Mouse (Mus musculus): ENCODE results near the gene Slfn14. TPM values are rescaled to one million over a fixed set of nuclear protein-coding genes. Genes with fewer than 3 reads are reported as not detected.
"Not testable (repeated sequence)": the region's sequence is repeated elsewhere in the genome, so short reads cannot be mapped to it uniquely, and the experiment has no call there.

Slfn14 gene
- total RNA-seq, 2 experiments from 2014 or later = 0.14 to 0.20 TPM

- no peak for DNase-seq
These were observed 4.4 kb downstream of the Slfn14 start for GRCm38 (mm10) chr11:83282084-83282483.

- DNase-seq = peak; percentile 74
These were observed 6.8 kb downstream of the Slfn14 start for GRCm38 (mm10) chr11:83279691-83280090.

- DNase-seq = no peak
These were observed 7.5 kb downstream of the Slfn14 start for GRCm38 (mm10) chr11:83279024-83279423.

- no peak for DNase-seq
These were observed 10.3 kb downstream of the Slfn14 start for GRCm38 (mm10) chr11:83276251-83276650.

- no peak for DNase-seq
These were observed 14.3 kb downstream of the Slfn14 start for GRCm38 (mm10) chr11:83271951-83272843.

GRCm38 (mm10) chr11:83271151-83271950 is 15.2 kb downstream of the Slfn14 start:
- peak; percentile 79 for DNase-seq

- DNase-seq = no peak
These were observed 15.7 kb downstream of the Slfn14 start for GRCm38 (mm10) chr11:83270842-83271150.

- DNase-seq = no peak
These were observed 23.4 kb downstream of the Slfn14 start for GRCm38 (mm10) chr11:83263146-83263545.

- DNase-seq = no peak
These were observed 23.9 kb downstream of the Slfn14 start for GRCm38 (mm10) chr11:83262673-83263072.

GRCm38 (mm10) chr11:83257211-83257610 is 29.3 kb downstream of the Slfn14 start:
- DNase-seq = not testable (repeated sequence)

- no peak for DNase-seq
These were observed 46.7 kb downstream of the Slfn14 start for GRCm38 (mm10) chr11:83239811-83240210.

- DNase-seq = no peak
These were observed 48.1 kb downstream of the Slfn14 start for GRCm38 (mm10) chr11:83238389-83238788.

GRCm38 (mm10) chr11:83237390-83237789 is 49.1 kb downstream of the Slfn14 start:
- not testable (repeated sequence) for DNase-seq

- DNase-seq = not testable (repeated sequence)
These were observed 52.9 kb downstream of the Slfn14 start for GRCm38 (mm10) chr11:83233621-83234020.

- no peak for DNase-seq
These were observed 55.6 kb downstream of the Slfn14 start for GRCm38 (mm10) chr11:83230966-83231365.

GRCm38 (mm10) chr11:83227926-83228723 is 58.4 kb downstream of the Slfn14 start:
- no peak for DNase-seq

GRCm38 (mm10) chr11:83225371-83225960 is 61.1 kb downstream of the Slfn14 start:
- no peak for DNase-seq

Other genes with a start within 250 kb of the Slfn14 start
- gene Slfn2, start 221.6 kb downstream of the Slfn14 start, total RNA-seq (2021) = 1 to 10 TPM; 1.7 to 1.8 TPM
- gene Slfn1, start 169.9 kb downstream of the Slfn14 start, total RNA-seq (2021) = under 1 TPM in 1 of 2 experiments, not detected in 1; 0.14 TPM
- under 1 TPM; 0.09 to 0.14 TPM for gene Slfn4, start 111.5 kb downstream of the Slfn14 start, total RNA-seq (2021)
- gene Slfn3, start 95.4 kb downstream of the Slfn14 start, total RNA-seq (2021) = 1 to 10 TPM; 3.4 to 5.2 TPM
- 10 to 100 TPM; 76.7 to 83.4 TPM for gene Ap2b1, start 12.3 kb upstream of the Slfn14 start, total RNA-seq (2021)
- 10 to 100 TPM in 1 of 2 experiments, 1 to 10 TPM in 1; 7.1 to 10.0 TPM for gene Pex12, start 15.9 kb upstream of the Slfn14 start, total RNA-seq (2021)
- 10 to 100 TPM; 31.5 to 32.3 TPM for gene Rasl10b, start 122.4 kb upstream of the Slfn14 start, total RNA-seq (2021)
- not detected for gene Gas2l2, start 142.7 kb upstream of the Slfn14 start, total RNA-seq (2021)
- under 1 TPM in 1 of 2 experiments, not detected in 1; 0.56 TPM for gene 1700020L24Rik, start 151.0 kb upstream of the Slfn14 start, total RNA-seq (2021)
- 1 to 10 TPM; 7.0 to 7.1 TPM for gene Mmp28, start 176.3 kb upstream of the Slfn14 start, total RNA-seq (2021)
- 10 to 100 TPM; 59.2 to 62.8 TPM for gene Taf15, start 186.4 kb upstream of the Slfn14 start, total RNA-seq (2021)
- not detected for gene Heatr9, start 235.4 kb upstream of the Slfn14 start, total RNA-seq (2021)
- gene Ccl5, start 243.8 kb upstream of the Slfn14 start, total RNA-seq (2021) = not detected